Mouse (Mus musculus) CD4-positive, CD25-positive, alpha-beta regulatory T cell, adult 4 months (primary cell): ENCODE measurements around the gene Zfp329. TPM values are rescaled to one million over a fixed set of nuclear protein-coding genes. Genes with fewer than 3 reads are reported as not detected.

Experiments used
- polyA plus RNA-seq, 2 experiments: library from polyadenylated mRNA; unstranded; fragments of 100-300 nt; shearing (Covaris generic); gene quantifications; one replicate each; pipeline ENCODE4 v1.2.1; 2017

Gene Zfp329
- polyA plus RNA-seq, 2 experiments from 2014 or later, result 20.0 to 22.4 TPM

Other genes starting within 250 kb of the Zfp329 start
- gene Vmn2r53, start 210.1 kb downstream of the Zfp329 start, polyA plus RNA-seq, result under 1 TPM in 1 of 2 experiments, not detected in 1; 0.05 TPM
- gene Vmn2r54, start 178.5 kb downstream of the Zfp329 start, polyA plus RNA-seq, result not detected
- gene Vmn2r55, start 133.9 kb downstream of the Zfp329 start, polyA plus RNA-seq, result not detected
- gene Vmn2r56, start 83.9 kb downstream of the Zfp329 start, polyA plus RNA-seq, result not detected
- 1 to 10 TPM in 1 of 2 experiments, under 1 TPM in 1; 0.42 to 1.4 TPM for gene Zscan18, start 15.2 kb downstream of the Zfp329 start, polyA plus RNA-seq
- gene Zfp110, start 15.9 kb upstream of the Zfp329 start, polyA plus RNA-seq, result 100 to 1,000 TPM in 1 of 2 experiments, 10 to 100 TPM in 1; 91.9 to 118 TPM
- 1 to 10 TPM; 1.0 to 1.7 TPM for gene Zfp128, start 62.3 kb upstream of the Zfp329 start, polyA plus RNA-seq
- gene Zscan22, start 79.0 kb upstream of the Zfp329 start, polyA plus RNA-seq, result 10 to 100 TPM in 1 of 2 experiments, 1 to 10 TPM in 1; 8.2 to 15.0 TPM
- gene Rps5, start 103.4 kb upstream of the Zfp329 start, polyA plus RNA-seq, result 1,000 to 10,000 TPM; 2,766 to 2,852 TPM
- gene Rnf225, start 108.6 kb upstream of the Zfp329 start, polyA plus RNA-seq, result not detected
- 1 to 10 TPM; 2.2 to 2.7 TPM for gene Zfp324, start 147.0 kb upstream of the Zfp329 start, polyA plus RNA-seq
- 1 to 10 TPM; 3.8 to 5.7 TPM for gene Zfp446, start 159.0 kb upstream of the Zfp329 start, polyA plus RNA-seq
- under 1 TPM in 1 of 2 experiments, not detected in 1; 0.54 TPM for gene Slc27a5, start 179.3 kb upstream of the Zfp329 start, polyA plus RNA-seq
- 10 to 100 TPM; 37.1 to 75.2 TPM for gene Trim28, start 180.3 kb upstream of the Zfp329 start, polyA plus RNA-seq
- 1 to 10 TPM; 5.6 to 7.4 TPM for gene Zbtb45, start 191.2 kb upstream of the Zfp329 start, polyA plus RNA-seq
- 100 to 1,000 TPM; 259 to 278 TPM for gene Chmp2a, start 215.9 kb upstream of the Zfp329 start, polyA plus RNA-seq
- 10 to 100 TPM in 1 of 2 experiments, 1 to 10 TPM in 1; 7.9 to 14.3 TPM for gene Ube2m, start 219.4 kb upstream of the Zfp329 start, polyA plus RNA-seq
- gene Mzf1, start 235.9 kb upstream of the Zfp329 start, polyA plus RNA-seq, result under 1 TPM; 0.35 to 0.84 TPM